Mouse (Mus musculus) spleen, adult 12 weeks (tissue): ENCODE measurements around the gene Zfp990.
"Not testable (repeated sequence)": the region's sequence is repeated elsewhere in the genome, so short reads cannot be mapped to it uniquely, and the experiment has no call there.

Experiments
- DNase-seq: peaks from one replicate; pipeline ENCODE4 v3.0.0; 2022; ENCODE audit warnings: low spot score

The Zfp990 gene

DNA sequence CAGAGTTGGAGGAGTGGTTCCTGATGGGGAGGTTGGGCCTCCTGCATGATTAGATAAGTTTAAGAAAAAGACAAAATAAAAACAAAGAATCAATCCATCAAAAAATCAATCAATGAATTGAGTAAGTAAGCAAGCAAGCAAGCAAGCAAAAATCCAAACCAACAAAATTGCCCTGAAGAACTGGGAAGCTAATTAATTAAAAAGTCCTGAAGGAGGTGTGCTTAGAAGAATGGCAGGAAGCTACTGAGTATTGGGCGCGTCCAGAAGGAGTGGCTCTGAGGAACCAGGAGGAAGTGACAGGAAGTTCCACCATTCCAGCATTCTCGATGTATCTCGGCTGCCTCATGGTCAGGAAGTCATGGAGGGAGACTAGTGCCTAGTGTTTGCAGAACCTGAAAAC, at the start of gene Zfp990:
Gene Zfp990, plus strand, starts transcription at position 301 of the 400 bp plus-strand sequence.
- DNase-seq = not testable (repeated sequence)

- DNase-seq = not testable (repeated sequence)
Measured at GRCm38 (mm10) chr4:145463553-145464253, 46.9 kb upstream of the Zfp990 start.

DNA sequence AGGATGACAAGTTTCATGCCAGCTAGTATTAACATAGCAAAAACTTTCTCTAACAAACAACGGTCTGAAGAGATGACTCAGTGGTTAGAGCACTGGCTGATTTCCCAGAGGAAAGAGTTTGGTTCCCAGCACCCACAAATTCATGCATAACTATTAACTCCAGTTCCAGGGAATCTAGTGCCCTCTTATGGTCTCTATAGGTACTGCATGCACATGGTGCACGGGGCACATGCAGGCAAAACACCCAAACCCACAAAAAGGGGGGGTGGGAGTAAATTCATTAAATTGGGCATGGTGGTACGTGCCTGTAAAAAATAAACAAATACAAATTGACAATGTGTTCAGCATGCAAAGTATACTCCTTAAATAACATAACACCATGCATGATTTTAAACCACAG, 32.4 kb upstream of the Zfp990 start:
- no peak for DNase-seq

- DNase-seq = not testable (repeated sequence)
Measured at GRCm38 (mm10) chr4:145480699-145481098, 29.9 kb upstream of the Zfp990 start.

DNA sequence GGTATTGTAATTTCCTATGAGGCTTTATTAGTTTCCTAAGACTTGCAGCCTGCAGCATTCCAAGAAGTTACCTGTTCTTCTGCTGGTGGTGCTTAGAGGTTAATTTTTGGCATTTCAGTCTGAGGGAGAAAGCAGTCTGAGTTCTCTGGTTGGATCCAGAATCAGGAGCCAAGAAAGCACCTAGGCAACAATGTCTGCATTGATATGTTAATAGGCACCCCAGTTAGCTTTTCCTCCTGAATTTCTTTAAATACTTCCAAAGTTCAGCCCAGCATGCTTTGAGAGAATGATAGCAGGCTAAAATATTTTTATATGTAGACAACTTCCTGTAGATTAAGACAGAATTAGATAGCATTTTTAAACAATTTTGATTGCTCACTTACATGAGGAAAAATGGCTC, 21.2 kb upstream of the Zfp990 start:
- DNase-seq = no peak

- no peak for DNase-seq
Measured at GRCm38 (mm10) chr4:145492132-145492531, 18.4 kb upstream of the Zfp990 start.

DNA sequence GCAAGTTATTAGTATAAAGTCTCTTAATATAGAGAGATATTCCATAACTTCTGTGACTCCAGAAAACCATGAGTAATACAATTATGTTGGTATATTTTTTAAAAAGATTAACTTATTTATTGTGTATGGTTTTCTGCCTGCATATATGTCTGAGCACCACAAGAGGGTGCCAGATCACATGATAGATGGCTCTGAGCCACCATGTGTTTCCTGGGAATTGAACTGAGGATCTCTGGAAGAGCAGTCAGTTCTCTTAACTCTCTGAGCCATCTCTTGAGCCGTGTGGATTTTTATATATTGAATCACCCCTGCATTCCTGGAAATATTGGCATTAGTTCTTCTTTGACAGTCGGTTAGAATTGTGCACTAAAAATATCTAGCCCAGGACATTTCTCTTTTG, 17.2 kb upstream of the Zfp990 start:
- DNase-seq = not testable (repeated sequence)

DNA sequence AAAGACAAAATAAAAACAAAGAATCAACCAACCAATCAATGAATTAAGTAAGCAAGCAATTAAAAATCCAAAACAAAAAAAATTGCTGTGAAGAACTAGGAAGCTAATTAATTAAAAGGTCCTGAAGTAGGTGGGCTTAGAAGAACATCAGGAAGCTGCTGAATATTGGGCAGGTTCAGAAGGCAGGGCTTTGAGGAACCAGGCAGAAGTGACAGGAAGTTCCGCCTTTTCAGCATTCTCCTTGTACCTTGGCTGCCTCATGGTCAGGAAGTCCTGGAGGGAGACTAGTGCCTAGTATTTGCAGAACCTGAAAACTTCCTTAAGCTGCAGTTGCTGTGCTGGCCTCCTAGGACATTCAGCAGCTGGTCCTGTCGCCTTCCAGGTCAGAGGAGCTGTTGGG, 4.1 kb downstream of the Zfp990 start:
- DNase-seq = not testable (repeated sequence)

- not testable (repeated sequence) for DNase-seq
Measured at GRCm38 (mm10) chr4:145515776-145516565, 5.4 kb downstream of the Zfp990 start.

DNA sequence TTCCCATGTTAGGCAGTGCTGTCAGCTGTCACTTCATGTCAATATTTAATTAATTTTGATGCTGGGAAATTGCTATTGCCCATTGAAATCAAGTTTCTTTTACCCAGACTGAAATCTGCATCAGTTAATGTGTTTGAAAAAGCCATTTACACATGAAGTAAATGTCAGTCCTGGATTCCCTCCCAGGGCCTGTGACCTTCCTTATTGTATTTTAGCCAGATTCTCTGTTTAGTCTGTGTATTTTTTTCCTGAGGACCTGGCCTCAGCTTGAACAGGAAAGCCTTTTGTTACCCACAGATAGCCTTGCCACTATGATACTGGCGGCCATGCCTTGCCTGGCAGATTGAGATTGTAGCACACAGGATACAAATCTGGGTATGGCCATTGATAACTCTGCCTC, 6.8 kb downstream of the Zfp990 start:
- DNase-seq = not testable (repeated sequence)

DNA sequence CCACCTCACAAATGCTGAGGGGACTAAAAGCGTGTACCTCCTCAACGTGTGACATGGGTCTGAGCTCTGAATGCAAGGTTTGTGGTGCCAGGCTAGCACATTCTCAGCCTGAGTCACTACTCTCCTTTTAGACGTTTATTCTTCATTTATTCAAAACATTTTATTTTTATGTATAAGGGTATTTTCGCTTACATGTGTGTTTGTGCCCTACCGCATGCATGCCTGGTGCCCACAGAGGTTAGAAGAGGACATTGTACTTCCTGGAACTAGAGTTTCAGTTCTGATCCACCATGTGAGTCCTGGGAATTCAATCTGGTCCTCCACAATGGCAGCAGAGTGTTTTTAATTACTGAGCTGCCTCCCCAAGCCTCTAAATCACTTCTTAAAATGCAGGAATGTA, 33.3 kb downstream of the Zfp990 start:
- DNase-seq = not testable (repeated sequence)

DNA sequence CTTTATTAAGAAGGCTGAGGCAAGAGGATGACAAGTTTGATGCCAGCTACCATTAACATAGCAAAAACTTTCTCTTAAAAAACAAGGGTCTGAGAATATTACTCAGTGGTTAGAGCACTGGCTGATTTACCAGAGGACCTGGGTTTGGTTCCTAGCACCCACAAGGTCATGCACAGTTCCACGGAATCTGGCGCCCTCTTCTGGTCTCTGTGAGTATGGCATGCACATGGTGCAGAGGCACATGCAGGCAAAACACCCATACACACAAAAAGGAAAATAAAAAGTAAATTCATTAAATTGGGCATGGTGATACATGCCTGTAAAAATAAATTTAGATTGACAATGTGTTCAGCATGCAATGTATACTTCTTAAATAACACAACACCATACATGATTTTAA, 34.5 kb downstream of the Zfp990 start:
- DNase-seq = not testable (repeated sequence)

GRCm38 (mm10) chr4:145545734-145546349, 35.3 kb downstream of the Zfp990 start:
- DNase-seq = not testable (repeated sequence)

DNA sequence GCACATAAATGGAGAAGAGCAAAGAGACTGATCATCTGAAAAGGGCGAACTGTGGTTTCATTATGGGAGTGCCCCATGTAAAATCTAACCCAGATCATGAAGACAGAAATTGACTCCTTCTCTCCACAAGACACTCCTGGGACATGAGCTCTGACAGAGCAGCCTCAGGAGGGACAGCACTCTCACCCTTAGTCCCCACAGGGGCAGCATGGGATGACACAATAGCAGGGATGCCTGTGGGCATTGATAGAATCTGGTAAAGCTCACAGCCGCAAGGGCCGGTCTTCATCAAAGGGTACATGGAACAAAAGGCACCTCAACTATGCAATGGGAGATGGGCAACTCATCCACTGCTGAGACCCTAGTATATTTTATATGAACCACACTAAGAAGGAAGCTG, 35.9 kb downstream of the Zfp990 start:
- not testable (repeated sequence) for DNase-seq

DNA sequence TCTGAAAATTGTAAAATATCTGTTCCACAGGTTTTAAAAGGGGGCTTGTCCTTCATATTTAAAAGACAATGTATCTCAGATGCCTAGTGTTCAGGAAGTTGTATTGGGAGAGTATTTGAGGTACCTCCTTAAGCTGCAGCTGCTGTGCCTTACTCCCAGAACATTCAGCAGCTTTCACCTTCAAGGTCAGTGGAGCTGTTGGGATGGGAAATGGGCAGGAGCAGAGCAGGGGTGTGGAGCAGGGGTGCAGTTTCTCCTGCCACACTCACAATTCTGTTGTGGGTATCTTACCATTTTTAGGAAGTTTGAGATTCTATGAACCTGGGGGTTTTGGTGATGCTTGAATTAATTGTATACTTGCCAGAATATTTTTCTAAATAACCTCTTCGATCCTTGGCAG, 46.1 kb downstream of the Zfp990 start:
- no peak for DNase-seq

GRCm38 (mm10) chr4:145559505-145560099, 49.0 kb downstream of the Zfp990 start:
- no peak for DNase-seq

GRCm38 (mm10) chr4:145564111-145564821, 53.7 kb downstream of the Zfp990 start:
- DNase-seq = no peak

- not testable (repeated sequence) for DNase-seq
Measured at GRCm38 (mm10) chr4:145570461-145570860, 59.9 kb downstream of the Zfp990 start.

DNA sequence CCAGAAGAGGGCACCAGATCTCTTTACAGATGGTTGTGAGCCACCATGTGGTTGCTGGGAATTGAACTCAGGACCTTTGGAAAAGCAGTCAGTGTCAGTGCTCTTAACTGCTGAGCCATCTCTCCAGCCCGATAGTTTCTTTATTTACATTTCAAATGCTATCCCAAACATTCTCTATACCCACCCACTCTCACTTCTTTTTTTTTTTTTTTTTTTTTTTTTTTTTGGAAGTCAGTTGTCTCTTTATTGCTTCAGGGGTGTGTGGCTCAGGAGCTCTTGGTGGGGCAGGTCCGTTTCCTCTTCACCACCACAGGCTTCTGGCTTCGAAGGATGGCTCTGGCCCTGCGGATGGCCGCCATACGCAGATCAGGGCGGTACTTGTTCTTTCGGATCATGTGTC, 66.1 kb downstream of the Zfp990 start:
- not testable (repeated sequence) for DNase-seq

DNA sequence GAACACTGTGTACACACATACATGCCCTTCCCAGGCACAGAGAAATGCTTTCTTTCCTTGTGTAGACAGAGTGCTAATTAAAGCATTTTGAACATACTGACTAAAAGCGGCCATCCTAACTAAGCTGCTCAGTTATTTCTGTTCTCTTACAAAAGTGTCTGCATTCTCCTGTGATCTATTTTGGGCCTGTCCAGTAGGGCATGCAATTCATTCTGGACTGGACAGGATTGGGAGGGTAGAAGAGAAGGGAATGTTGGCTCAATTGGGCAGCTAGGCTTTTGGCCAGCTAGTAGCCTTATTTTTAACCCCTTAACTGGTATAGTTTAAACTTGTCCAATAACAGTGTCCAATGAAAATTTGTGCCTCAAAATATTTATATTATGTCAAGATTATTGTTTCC, 69.8 kb downstream of the Zfp990 start:
- DNase-seq = not testable (repeated sequence)

GRCm38 (mm10) chr4:145585078-145585477, 74.5 kb downstream of the Zfp990 start, which contains the start of gene Gm13212:
Gene Gm13212 (plus strand): TSS chr4:145585166.
- DNase-seq = not testable (repeated sequence)

DNA sequence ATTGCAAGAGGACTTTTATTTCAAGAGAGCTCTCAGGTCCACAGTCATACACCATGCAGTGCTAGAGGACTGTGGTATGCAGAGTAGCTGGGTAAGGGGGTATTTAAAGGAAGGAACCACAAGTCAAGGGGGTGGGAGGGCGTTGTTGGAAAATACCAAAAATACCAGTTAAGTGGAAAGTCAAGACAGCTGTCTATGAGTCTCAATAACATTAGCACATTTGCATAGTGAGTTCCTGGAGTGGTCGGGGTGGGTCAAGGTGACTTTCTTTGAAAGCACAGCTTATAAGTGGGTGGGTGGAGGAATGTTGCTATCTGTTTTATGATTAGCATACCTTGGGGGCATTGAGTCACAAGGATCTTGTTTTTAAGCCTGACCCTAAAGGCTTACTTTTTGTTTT, 75.5 kb downstream of the Zfp990 start:
- not testable (repeated sequence) for DNase-seq
